Mouse (Mus musculus) liver, embryonic 12.5 days (tissue): ENCODE results near the gene Rita1. TPM values are rescaled to one million over a fixed set of nuclear protein-coding genes. Genes with fewer than 3 reads are reported as not detected.

ENCODE experiments used
- ATAC-seq: fragments of 200-750 bp; cut with Nextera tagmentation; 2 replicates; pipeline ENCODE4 v1.8.0; 2017; ENCODE audit warnings: moderate number of reproducible peaks, mild to moderate bottlenecking, moderate library complexity
- H3K27ac ChIP-seq: fragments of 300-500 bp; sonication (generic); 2 replicates; pipeline ENCODE4 v1.5.1; 2016; ENCODE audit warnings: mild to moderate bottlenecking
- H3K27me3 ChIP-seq: fragments of 300-500 bp; sonication (generic); replicated peaks from 2 replicates; pipeline ENCODE4 v1.6.1; 2016; ENCODE audit warnings: mild to moderate bottlenecking, moderate library complexity
- H3K36me3 ChIP-seq: fragments of 300-500 bp; sonication (generic); 2 replicates; pipeline ENCODE4 v1.6.1; 2016; ENCODE audit warnings: mild to moderate bottlenecking, moderate library complexity
- H3K4me1 ChIP-seq: fragments of 300-500 bp; sonication (generic); 2 replicates; pipeline ENCODE4 v1.6.1; 2016
- H3K4me2 ChIP-seq: fragments of 300-500 bp; sonication (generic); 2 replicates; pipeline ENCODE4 v1.6.1; 2016; ENCODE audit warnings: mild to moderate bottlenecking, moderate library complexity
- H3K4me3 ChIP-seq: fragments of 300-500 bp; sonication (generic); 2 replicates; pipeline ENCODE4 v1.5.1; 2016; ENCODE audit warnings: mild to moderate bottlenecking, moderate library complexity
- H3K9ac ChIP-seq: fragments of 300-500 bp; sonication (generic); 2 replicates; pipeline ENCODE4 v1.6.1; 2016; ENCODE audit warnings: mild to moderate bottlenecking, moderate library complexity
- H3K9me3 ChIP-seq: fragments of 300-500 bp; sonication (generic); replicated peaks from 2 replicates; pipeline ENCODE4 v1.6.1; 2016; ENCODE audit warnings: mild to moderate bottlenecking, moderate library complexity
- WGBS: fragments of 180-500 bp; shearing (Covaris S2); methylation state at CpG from one replicate; pipeline ENCODE4 v1.1.7; 2016; ENCODE audit not compliant: insufficient replicate concordance; 5-methylcytosine and 5-hydroxymethylcytosine counted together
- polyA plus RNA-seq: library from polyadenylated mRNA; unstranded; fragments of >200 nt; fragmentation: Nextera tagmentation; extraction: Ambion mirVana; gene quantifications from 2 replicates; pipeline ENCODE4 v1.2.1, GENCODE M21; 2016

Gene Rita1
- polyA plus RNA-seq, 1 experiment from 2014 or later, result 7.3 TPM

- H3K4me2 ChIP-seq, result no peak overlapping the region
- H3K27me3 ChIP-seq, result no peaks in the 10 kb centered on the region
- no peaks in the 10 kb centered on the region for H3K9me3 ChIP-seq
- ATAC-seq, result no peak
- no peak overlapping the region for H3K9ac ChIP-seq
- no peak overlapping the region for H3K4me3 ChIP-seq
- WGBS, result 59% methylated on average over 9 of the region's 9 CpGs
- peaks cover 98% of the 10 kb centered on the region for H3K4me1 ChIP-seq
- peaks cover 47% of the 10 kb centered on the region for H3K36me3 ChIP-seq
- H3K27ac ChIP-seq, result 0 out of 2 replicates have a peak overlapping the region, but pooled peaks have one; percentile 17
These were observed 45.6 kb downstream of the Rita1 start for GRCm38 (mm10) chr5:120566681-120567252.

- peaks cover 96% of the 10 kb centered on the region for H3K4me1 ChIP-seq
- H3K9me3 ChIP-seq, result no peaks in the 10 kb centered on the region
- H3K9ac ChIP-seq, result no peak overlapping the region
- H3K4me2 ChIP-seq, result no peak overlapping the region
- no peak for ATAC-seq
- H3K27ac ChIP-seq, result peak overlapping the region; percentile 49
- no peak overlapping the region for H3K4me3 ChIP-seq
- WGBS, result 86% methylated on average over 5 of the region's 5 CpGs
- H3K36me3 ChIP-seq, result peaks cover 43% of the 10 kb centered on the region
- no peaks in the 10 kb centered on the region for H3K27me3 ChIP-seq
These were observed 46.3 kb downstream of the Rita1 start for GRCm38 (mm10) chr5:120566101-120566500.

GRCm38 (mm10) chr5:120565171-120565905 is 47.1 kb downstream of the Rita1 start:
- H3K4me1 ChIP-seq, result peaks cover 96% of the 10 kb centered on the region
- H3K36me3 ChIP-seq, result peaks cover 36% of the 10 kb centered on the region
- ATAC-seq, result no peak
- no peak overlapping the region for H3K4me2 ChIP-seq
- no peaks in the 10 kb centered on the region for H3K27me3 ChIP-seq
- H3K9me3 ChIP-seq, result no peaks in the 10 kb centered on the region
- peak overlapping the region; percentile 49 for H3K27ac ChIP-seq
- H3K9ac ChIP-seq, result no peak overlapping the region
- H3K4me3 ChIP-seq, result no peak overlapping the region
- 73% methylated on average over 15 of the region's 15 CpGs for WGBS

GRCm38 (mm10) chr5:120563914-120564311 is 48.5 kb downstream of the Rita1 start:
- ATAC-seq, result no peak
- Histone ChIP-seq H3K4me3 (no peak overlapping the region), H3K9ac (no peak overlapping the region), H3K4me1 (peaks cover 96% of the 10 kb centered on the region), H3K27me3 (no peaks in the 10 kb centered on the region), H3K9me3 (no peaks in the 10 kb centered on the region), H3K36me3 (peaks cover 33% of the 10 kb centered on the region), H3K27ac (peak overlapping the region; percentile 70), H3K4me2 (no peak overlapping the region; the same call in 1 of the 2 replicates)
- 37% methylated on average over 4 of the region's 4 CpGs for WGBS

GRCm38 (mm10) chr5:120562956-120563913 is 49.2 kb downstream of the Rita1 start:
- WGBS, result 58% methylated on average over 28 of the region's 28 CpGs
- H3K4me2 ChIP-seq, result no peak overlapping the region; the same call in 1 of the 2 replicates
- peak overlapping the region; percentile 46; the same call in 1 of the 2 replicates for H3K9ac ChIP-seq

GRCm38 (mm10) chr5:120560616-120561311 is 51.6 kb downstream of the Rita1 start:
- Histone ChIP-seq H3K36me3 (peaks cover 37% of the 10 kb centered on the region), H3K27ac (peak overlapping the region; percentile 57), H3K9me3 (no peaks in the 10 kb centered on the region), H3K4me1 (peaks cover 80% of the 10 kb centered on the region), H3K27me3 (no peaks in the 10 kb centered on the region), H3K4me3 (peak overlapping the region; percentile 31; the same call in 1 of the 2 replicates), H3K4me2 (peak overlapping the region; percentile 50), H3K9ac (peak overlapping the region; percentile 27)
- 10% methylated on average over 16 of the region's 16 CpGs for WGBS
- ATAC-seq, result peak; percentile 45

More at GRCm38 (mm10) chr5:120562956-120563913, 49.2 kb downstream of the Rita1 start:
- no peak; the same call in 1 of the 2 replicates for ATAC-seq
- Histone ChIP-seq H3K4me3 (no peak overlapping the region), H3K27me3 (no peaks in the 10 kb centered on the region), H3K36me3 (peaks cover 35% of the 10 kb centered on the region), H3K4me1 (peaks cover 96% of the 10 kb centered on the region), H3K27ac (peak overlapping the region; percentile 70), H3K9me3 (no peaks in the 10 kb centered on the region)

- WGBS, result 30% methylated on average over 9 of the region's 9 CpGs
- Histone ChIP-seq H3K4me3 (peak overlapping the region; percentile 31), H3K27me3 (no peaks in the 10 kb centered on the region), H3K9me3 (no peaks in the 10 kb centered on the region), H3K4me1 (peaks cover 74% of the 10 kb centered on the region), H3K36me3 (peaks cover 41% of the 10 kb centered on the region), H3K27ac (peak overlapping the region; percentile 57), H3K9ac (no peak overlapping the region; the same call in 1 of the 2 replicates), H3K4me2 (peak overlapping the region; percentile 50)
- no peak for ATAC-seq
These were observed 52.2 kb downstream of the Rita1 start for GRCm38 (mm10) chr5:120560129-120560615.

GRCm38 (mm10) chr5:120558762-120559161 is 53.6 kb downstream of the Rita1 start:
- Histone ChIP-seq H3K36me3 (peaks cover 55% of the 10 kb centered on the region), H3K27ac (peak overlapping the region; percentile 76), H3K9me3 (no peaks in the 10 kb centered on the region), H3K4me3 (peak overlapping the region; percentile 31; the same call in 1 of the 2 replicates), H3K9ac (peak overlapping the region; percentile 27), H3K4me2 (peak overlapping the region; percentile 50), H3K27me3 (no peaks in the 10 kb centered on the region), H3K4me1 (peaks cover 60% of the 10 kb centered on the region)
- 15% methylated on average over 14 of the region's 14 CpGs for WGBS
- peak; percentile 44 for ATAC-seq

GRCm38 (mm10) chr5:120558041-120558440 is 54.3 kb downstream of the Rita1 start:
- peaks cover 53% of the 10 kb centered on the region for H3K4me1 ChIP-seq
- H3K4me2 ChIP-seq, result peak overlapping the region; percentile 50
- no peak overlapping the region for H3K4me3 ChIP-seq
- no peak overlapping the region for H3K9ac ChIP-seq
- WGBS, result 73% methylated on average over 8 of the region's 8 CpGs
- no peaks in the 10 kb centered on the region for H3K9me3 ChIP-seq
- H3K27ac ChIP-seq, result no peak overlapping the region
- H3K36me3 ChIP-seq, result peaks cover 62% of the 10 kb centered on the region
- no peaks in the 10 kb centered on the region for H3K27me3 ChIP-seq
- ATAC-seq, result no peak

- no peak for ATAC-seq
- Histone ChIP-seq H3K4me1 (peaks cover 39% of the 10 kb centered on the region), H3K9me3 (no peaks in the 10 kb centered on the region), H3K4me3 (no peak overlapping the region), H3K9ac (no peak overlapping the region), H3K27me3 (no peaks in the 10 kb centered on the region), H3K27ac (no peak overlapping the region), H3K36me3 (peaks cover 84% of the 10 kb centered on the region), H3K4me2 (no peak overlapping the region)
- WGBS, result 91% methylated on average over 24 of the region's 24 CpGs
These were observed 56.5 kb downstream of the Rita1 start for GRCm38 (mm10) chr5:120555871-120556270.

- H3K9me3 ChIP-seq, result no peaks in the 10 kb centered on the region
- H3K27ac ChIP-seq, result no peak overlapping the region
- H3K4me1 ChIP-seq, result 0 out of 2 replicates have a peak, but pooled peaks cover 11% of the 10 kb centered on the region
- H3K36me3 ChIP-seq, result peaks cover 98% of the 10 kb centered on the region
- no peak overlapping the region for H3K4me2 ChIP-seq
- no peak for ATAC-seq
- 98% methylated on average over 5 of the region's 5 CpGs for WGBS
- no peaks in the 10 kb centered on the region for H3K27me3 ChIP-seq
- H3K9ac ChIP-seq, result no peak overlapping the region
- H3K4me3 ChIP-seq, result no peak overlapping the region
These were observed 61.7 kb downstream of the Rita1 start for GRCm38 (mm10) chr5:120550673-120551072.
